10 mouse cellular contexts compared by ENCODE assay signal in the genomic region with DNA sequence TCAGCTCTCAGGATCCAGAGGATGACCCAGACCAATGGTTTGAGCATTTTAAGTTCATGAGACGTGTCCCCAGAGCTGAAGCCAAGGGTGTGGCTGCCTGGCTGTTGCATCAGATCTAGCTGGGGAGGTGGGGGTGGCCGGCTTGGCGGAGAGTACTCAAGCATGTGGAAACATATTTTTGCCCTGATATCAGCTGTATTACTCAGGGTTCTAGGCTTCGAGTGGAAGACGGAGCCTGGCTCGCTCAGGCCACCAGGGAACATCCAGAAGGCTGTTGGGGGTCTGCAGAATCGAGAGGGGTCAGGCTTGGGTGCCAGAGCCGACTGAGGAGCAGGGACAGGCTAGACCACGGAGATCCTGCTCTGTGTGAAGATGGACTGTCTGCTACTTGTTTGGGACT. TPM values are rescaled to one million over a fixed set of nuclear protein-coding genes. Genes with fewer than 3 reads are reported as not detected.
DNase-seq lines count a peak whose midpoint lies in the region; ATAC-seq and TF ChIP-seq lines count a peak whose summit lies in the region.
"Had no signal": no experiment of that assay in that cellular context is flagged by ENCODE, and none has a peak within 500 bp of the region (broad histone marks: within the 10 kb centered on the region; RNA-seq: fewer than 3 reads in every experiment).

No protein-coding gene starts in this region.

- no peak for TF ChIP-seq EP300 in ES-Bruce4 (IDR thresholded peaks at IDR 0.05; ENCODE audit: insufficient read depth, low read depth, low read length)

- H3K4me3 ChIP-seq in ES-Bruce4 (ENCODE audit: low read depth, low read length) = peak overlapping the region; percentile 13
- H3K4me3 ChIP-seq in neural tube, embryonic 15.5 days (replicated peaks) = no peak overlapping the region

- 0 out of 2 replicates have a peak overlapping the region, but pooled peaks have one; percentile 14 for H3K27ac ChIP-seq in ES-Bruce4 (ENCODE audit: insufficient read depth, low read length)
- H3K27ac ChIP-seq in neural tube, embryonic 15.5 days (replicated peaks) = no peak overlapping the region
- H3K27ac ChIP-seq: kidney, postnatal 0 days had no signal

- H3K9ac ChIP-seq in ES-Bruce4 (ENCODE audit: low read depth, poor library complexity, severe bottlenecking) = peak overlapping the region; percentile 17; the same call in 1 of the 2 replicates
- no peak overlapping the region for H3K9ac ChIP-seq in neural tube, embryonic 15.5 days (replicated peaks)

- no peak overlapping the region for H3K4me2 ChIP-seq in neural tube, embryonic 15.5 days

- H3K4me1 ChIP-seq in ES-Bruce4 (ENCODE audit: control insufficient read depth, insufficient read depth, low read length) = peaks cover 6% of the 10 kb centered on the region
- peaks cover 12% of the 10 kb centered on the region for H3K4me1 ChIP-seq in neural tube, embryonic 15.5 days

- DNase-seq in A20 (ENCODE audit: low read depth, low spot score) = peak; percentile 59
- peak; percentile 58 to 76 for DNase-seq in gastrocnemius, postnatal 36 days
- peak; percentile 59 for DNase-seq in lung, postnatal 14 days
- DNase-seq in left cerebral cortex, adult 8-10 months (ENCODE audit: low spot score in 2 of 2) = no peak
- no peak for DNase-seq in embryo, embryonic 10.5 days (ENCODE audit: low spot score)
- DNase-seq: right cerebral cortex, postnatal 14 days had no signal

- TF ChIP-seq POLR2A in ES-Bruce4 (IDR thresholded peaks at IDR 0.05; ENCODE audit: insufficient read depth, low read length) = no peak

- no peaks in the 10 kb centered on the region for H3K9me3 ChIP-seq in ES-Bruce4 (replicated peaks; ENCODE audit: control insufficient read depth, insufficient read depth, low read length, poor library complexity, severe bottlenecking)
- H3K9me3 ChIP-seq in neural tube, embryonic 15.5 days (replicated peaks) = no peaks in the 10 kb centered on the region

- no peaks in the 10 kb centered on the region for H3K27me3 ChIP-seq in ES-Bruce4 (ENCODE audit: control insufficient read depth, insufficient read depth, low read length, poor library complexity, severe bottlenecking)
- no peaks in the 10 kb centered on the region for H3K27me3 ChIP-seq in neural tube, embryonic 15.5 days (replicated peaks)

- intact Hi-C loops in gastrocnemius, postnatal 36 days (cut with DNase I) = no loop called here

- H3K36me3 ChIP-seq in ES-Bruce4 (ENCODE audit: control insufficient read depth, insufficient read depth, low read length, poor library complexity, severe bottlenecking) = no peaks in the 10 kb centered on the region
- no peaks in the 10 kb centered on the region for H3K36me3 ChIP-seq in neural tube, embryonic 15.5 days

- 80% methylated on average over 9 of the region's 9 CpGs for WGBS in neural tube, embryonic 15.5 days

- TF ChIP-seq CTCF in ES-Bruce4 (IDR thresholded peaks at IDR 0.05; ENCODE audit: low read depth, low read length) = no peak

- no peak for ATAC-seq in megakaryocyte, adult 5-6 weeks (ENCODE audit: poor library complexity, severe bottlenecking)
- no peak for ATAC-seq in neural tube, embryonic 15.5 days (ENCODE audit: low FRiP score)

RNA-seq across cellular contexts. Expression of a gene that starts 30.6 kb away (rescaled TPM):
- polyA plus RNA-seq in ES-Bruce4 (2011; ENCODE audit: insufficient read depth, insufficient read length, low read depth, missing spikeins) = not detected in 2 replicates
- 1 to 10 TPM; 4.6 to 5.1 TPM for total RNA-seq in gastrocnemius, postnatal 36 days (2021)
- total RNA-seq in megakaryocyte, adult 5-6 weeks (2015) = 0.07 TPM in 1 of 2 replicates, not detected in the other
- total RNA-seq in megakaryocyte, adult 5-6 weeks (2017) = not detected in 2 replicates
- total RNA-seq in left cerebral cortex, adult 8-10 months (2022) = 1 to 10 TPM; 2.0 to 3.1 (median 2.8) TPM
- polyA plus RNA-seq in neural tube, embryonic 15.5 days (2015; fragmentation: Nextera tagmentation; extraction: Ambion mirVana) = 0.38 and 0.69 TPM in 2 replicates

RNA-seq across cellular contexts. Expression of a gene that starts 46.1 kb away (rescaled TPM):
- polyA plus RNA-seq in ES-Bruce4 (2011; ENCODE audit: insufficient read depth, insufficient read length, low read depth, missing spikeins) = 669 and 685 TPM in 2 replicates
- total RNA-seq in gastrocnemius, postnatal 36 days (2021) = 10 to 100 TPM; 60.3 to 64.1 TPM
- total RNA-seq in megakaryocyte, adult 5-6 weeks (2015) = 244 and 276 TPM in 2 replicates
- total RNA-seq in megakaryocyte, adult 5-6 weeks (2017) = 240 and 264 TPM in 2 replicates
- 100 to 1,000 TPM; 162 to 172 (median 168) TPM for total RNA-seq in left cerebral cortex, adult 8-10 months (2022)
- 311 and 368 TPM in 2 replicates for polyA plus RNA-seq in neural tube, embryonic 15.5 days (2015; fragmentation: Nextera tagmentation; extraction: Ambion mirVana)

RNA-seq across cellular contexts. Expression of a gene that starts 57.6 kb away (rescaled TPM):
- polyA plus RNA-seq in ES-Bruce4 (2011; ENCODE audit: insufficient read depth, insufficient read length, low read depth, missing spikeins) = 19.8 and 25.9 TPM in 2 replicates
- total RNA-seq in gastrocnemius, postnatal 36 days (2021) = 1 to 10 TPM; 7.6 to 8.4 TPM
- total RNA-seq in megakaryocyte, adult 5-6 weeks (2015) = 16.2 and 17.0 TPM in 2 replicates
- total RNA-seq in megakaryocyte, adult 5-6 weeks (2017) = 18.3 and 32.9 TPM in 2 replicates
- total RNA-seq in left cerebral cortex, adult 8-10 months (2022) = 10 to 100 TPM; 20.9 to 27.5 (median 22.3) TPM
- 20.1 and 20.5 TPM in 2 replicates for polyA plus RNA-seq in neural tube, embryonic 15.5 days (2015; fragmentation: Nextera tagmentation; extraction: Ambion mirVana)

Comparison
In these comparisons a context has a peak if more than half of its experiments do, and no peak if none do; other contexts are left out.
1. DNase-seq: peak in A20 (single experiment), gastrocnemius, postnatal 36 days (2 of 2) and lung, postnatal 14 days (single experiment); none in left cerebral cortex, adult 8-10 months (0 of 2) and embryo, embryonic 10.5 days (single experiment).